Mouse (Mus musculus): ENCODE measurements around the gene Mmp17.
A peak's percentile ranks its signal among the peaks of the same experiment; 100 is the strongest.

The Mmp17 gene

GRCm38 (mm10) chr5:129583761-129584582, at the start of gene Mmp17:
TSS of gene Mmp17 (plus strand) at chr5:129584169.
- DNase-seq (ENCODE audit: low spot score): peak; percentile 84

DNA sequence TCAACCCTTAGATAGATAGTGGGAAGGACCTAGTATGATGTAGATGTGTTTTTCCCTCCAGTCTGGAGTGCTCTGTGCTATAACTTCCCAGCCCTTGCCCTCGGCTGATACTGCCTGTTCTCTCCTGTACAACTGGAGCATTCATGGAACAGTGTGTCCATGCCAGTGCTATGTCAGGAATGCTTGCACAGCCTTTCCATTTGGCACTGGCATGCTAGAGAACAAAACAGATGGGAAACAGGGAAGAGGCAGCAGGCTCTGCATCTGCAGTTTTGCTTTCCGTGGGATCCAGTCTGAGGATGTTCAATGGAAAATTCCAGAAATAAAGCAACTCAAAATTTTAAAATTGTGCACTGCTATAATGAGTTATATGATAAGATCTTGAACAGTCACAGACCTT, 49.5 kb upstream of the Mmp17 start:
- no peak for DNase-seq (ENCODE audit: low spot score)

GRCm38 (mm10) chr5:129535021-129535420, 48.9 kb upstream of the Mmp17 start:
- no peak for DNase-seq (ENCODE audit: low spot score)

GRCm38 (mm10) chr5:129535431-129535830, 48.5 kb upstream of the Mmp17 start:
- no peak for DNase-seq (ENCODE audit: low spot score)

GRCm38 (mm10) chr5:129538826-129539225, 45.1 kb upstream of the Mmp17 start:
- DNase-seq (ENCODE audit: low spot score): no peak

DNA sequence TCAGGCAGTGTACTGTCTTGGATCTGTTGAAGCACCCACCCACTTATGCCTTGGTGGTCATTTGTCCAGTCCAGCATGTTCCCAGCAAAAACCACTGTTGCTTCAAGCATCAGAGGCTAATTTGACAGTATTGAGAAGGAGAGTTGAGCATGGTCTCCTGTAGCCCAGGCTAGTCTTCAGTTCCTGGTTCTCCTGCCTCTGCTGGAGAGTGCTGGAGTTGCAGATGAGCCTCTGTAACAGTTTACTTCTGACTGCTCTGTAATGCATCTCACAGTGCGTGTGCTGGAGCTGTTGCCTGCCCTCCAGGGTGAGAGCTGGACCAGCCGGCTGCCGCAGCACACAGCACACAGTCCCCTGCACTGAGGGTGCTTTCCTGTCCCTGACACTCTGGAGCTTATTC, 41.7 kb upstream of the Mmp17 start:
- no peak for DNase-seq (ENCODE audit: low spot score)

DNA sequence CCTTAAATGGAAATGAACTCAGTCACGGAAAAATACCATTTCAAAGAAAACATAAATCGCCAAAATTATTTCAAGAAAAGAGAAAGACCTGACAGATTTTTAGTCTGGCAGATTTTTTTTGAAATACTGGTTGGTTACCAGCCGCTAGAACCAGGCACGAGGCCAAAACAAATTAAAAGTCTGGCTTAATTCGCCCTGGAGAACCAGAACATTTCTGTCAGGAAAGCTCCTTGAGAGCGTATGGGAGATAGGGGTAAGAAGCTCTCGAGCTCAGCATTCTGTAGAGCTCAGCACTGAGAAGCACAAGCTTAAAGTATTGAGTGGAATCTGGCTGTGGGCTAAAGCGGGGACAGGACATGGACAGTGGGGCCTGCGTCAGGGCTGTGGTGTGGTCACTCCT, 38.2 kb upstream of the Mmp17 start:
- DNase-seq (ENCODE audit: low spot score): no peak

- no peak for DNase-seq (ENCODE audit: low spot score)
Measured at GRCm38 (mm10) chr5:129549716-129550115, 34.3 kb upstream of the Mmp17 start.

DNA sequence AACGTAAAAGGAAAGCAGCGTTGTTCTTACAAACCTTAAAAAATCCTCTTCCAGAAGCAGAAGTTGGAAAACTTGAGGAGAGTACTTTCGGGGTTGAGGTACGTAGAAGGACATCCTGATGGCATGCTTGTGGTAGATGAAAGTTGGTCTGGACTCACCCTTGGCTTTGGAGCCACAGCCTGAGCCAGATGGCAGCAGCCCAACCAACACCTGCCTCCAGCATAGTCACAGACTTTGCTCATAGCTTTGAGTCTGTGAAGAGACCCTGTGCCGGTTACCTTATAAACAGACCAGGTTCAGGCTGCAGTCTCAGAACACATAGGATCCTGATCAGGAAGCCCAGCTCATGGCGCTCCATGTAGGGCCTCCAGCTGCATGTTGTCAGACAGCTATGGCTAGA, 33.2 kb upstream of the Mmp17 start:
- DNase-seq (ENCODE audit: low spot score): no peak

- DNase-seq (ENCODE audit: low spot score): no peak
Measured at GRCm38 (mm10) chr5:129551991-129552390, 32.0 kb upstream of the Mmp17 start.

- no peak for DNase-seq (ENCODE audit: low spot score)
Measured at GRCm38 (mm10) chr5:129553642-129554041, 30.3 kb upstream of the Mmp17 start.

DNA sequence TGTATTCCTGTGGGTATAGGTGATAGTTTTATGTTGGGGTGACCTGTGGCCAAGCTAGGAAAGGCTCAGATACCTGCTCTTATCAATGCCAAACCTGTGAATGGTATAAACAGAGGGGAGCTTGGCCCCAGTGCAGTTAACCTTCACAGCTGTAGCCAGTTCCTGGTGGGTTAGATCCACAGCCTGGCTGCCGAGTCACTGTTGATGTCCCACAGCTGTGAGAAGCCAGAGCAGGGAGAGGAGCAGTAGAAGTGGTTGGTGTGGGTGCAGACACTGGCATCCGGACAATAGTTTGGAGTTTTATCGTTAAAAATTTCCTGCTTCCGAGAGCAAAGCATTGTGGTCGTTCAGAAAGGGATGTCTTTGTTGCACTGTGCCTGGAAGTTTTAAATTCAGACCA, 25.4 kb upstream of the Mmp17 start:
- no peak for DNase-seq (ENCODE audit: low spot score)

DNA sequence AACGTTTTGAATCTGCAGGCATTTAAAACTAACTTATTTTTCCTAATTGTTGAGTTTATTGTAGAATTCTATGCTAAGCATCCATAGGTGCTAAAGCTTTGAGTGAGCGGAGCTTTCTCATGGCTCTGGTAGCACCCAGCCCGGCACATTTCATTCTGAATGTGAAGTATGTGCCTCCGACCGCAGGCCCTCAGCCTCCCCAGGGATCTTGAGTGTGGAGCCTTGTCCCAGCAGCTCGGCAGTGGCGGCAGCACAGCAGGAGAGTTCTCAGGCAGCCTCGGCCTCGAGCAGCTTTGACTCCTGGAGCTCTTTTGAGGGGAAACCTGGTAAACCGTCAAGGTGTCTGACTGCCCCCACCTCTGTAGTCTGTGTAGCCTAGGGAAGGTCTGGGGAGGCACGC, 24.7 kb upstream of the Mmp17 start:
- no peak for DNase-seq (ENCODE audit: low spot score)

DNA sequence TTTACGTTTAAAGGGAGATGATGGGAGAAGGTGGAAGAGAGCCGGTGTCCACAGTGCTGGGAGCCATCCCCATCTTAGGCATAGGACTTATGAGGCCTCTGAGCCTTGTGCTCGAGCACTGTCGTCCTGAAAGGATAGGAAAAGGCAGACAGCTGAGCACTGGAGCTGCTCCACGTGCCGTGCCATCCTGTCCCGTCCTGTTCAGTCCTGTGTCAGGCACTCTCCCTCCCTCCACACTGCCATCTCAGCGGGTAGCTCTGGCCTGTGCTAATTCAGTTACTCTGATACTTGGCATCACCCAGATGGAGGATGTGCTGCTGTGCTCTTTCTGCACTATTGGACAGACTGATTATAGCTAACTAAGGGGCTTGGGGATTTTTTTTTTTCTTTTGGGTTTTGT, 21.6 kb upstream of the Mmp17 start:
- DNase-seq (ENCODE audit: low spot score): no peak

DNA sequence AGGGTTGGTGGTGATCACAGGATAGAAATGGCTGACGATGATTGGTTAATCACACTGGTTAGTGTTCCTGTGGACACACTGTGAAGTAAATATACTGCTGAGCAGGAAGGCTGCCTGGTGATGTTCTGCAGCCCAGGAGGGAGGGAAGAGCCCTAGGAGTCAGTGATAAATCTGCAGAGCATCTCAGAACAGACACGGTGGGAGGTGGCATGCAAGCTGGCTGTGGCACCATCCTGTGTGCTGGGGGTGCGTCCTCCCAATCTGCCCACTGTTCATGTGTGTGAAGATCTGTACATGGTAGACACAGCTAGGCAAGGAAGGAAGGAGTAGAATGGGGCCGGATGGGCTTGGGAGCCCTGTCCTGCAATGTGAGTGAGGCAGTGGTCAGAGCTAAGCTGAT, 15.4 kb upstream of the Mmp17 start:
- no peak for DNase-seq (ENCODE audit: low spot score)

GRCm38 (mm10) chr5:129578201-129578600, 5.8 kb upstream of the Mmp17 start:
- DNase-seq (ENCODE audit: low spot score): no peak

DNA sequence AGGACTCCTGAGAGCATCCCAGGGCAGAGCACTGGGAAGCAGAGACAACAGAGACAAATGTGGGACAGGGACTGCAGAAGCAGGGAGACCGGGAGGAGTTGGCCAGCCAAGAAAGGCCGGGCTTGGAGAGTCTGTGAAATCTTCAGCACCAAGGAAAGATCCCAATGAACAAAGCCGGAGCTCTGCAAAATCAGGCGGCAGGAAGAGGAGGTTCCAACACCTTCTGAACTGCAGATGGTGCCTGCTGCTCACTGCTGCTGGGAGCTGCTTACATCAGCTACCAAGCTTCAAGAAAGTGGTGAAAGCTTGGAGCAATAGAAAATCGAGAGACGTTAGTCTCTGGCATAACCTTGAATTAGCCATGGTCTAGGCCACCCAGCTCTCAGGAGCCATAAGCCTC, 3.9 kb upstream of the Mmp17 start:
- no peak for DNase-seq (ENCODE audit: low spot score)

- DNase-seq (ENCODE audit: low spot score): no peak
Measured at GRCm38 (mm10) chr5:129580572-129580971, 3.4 kb upstream of the Mmp17 start.

DNA sequence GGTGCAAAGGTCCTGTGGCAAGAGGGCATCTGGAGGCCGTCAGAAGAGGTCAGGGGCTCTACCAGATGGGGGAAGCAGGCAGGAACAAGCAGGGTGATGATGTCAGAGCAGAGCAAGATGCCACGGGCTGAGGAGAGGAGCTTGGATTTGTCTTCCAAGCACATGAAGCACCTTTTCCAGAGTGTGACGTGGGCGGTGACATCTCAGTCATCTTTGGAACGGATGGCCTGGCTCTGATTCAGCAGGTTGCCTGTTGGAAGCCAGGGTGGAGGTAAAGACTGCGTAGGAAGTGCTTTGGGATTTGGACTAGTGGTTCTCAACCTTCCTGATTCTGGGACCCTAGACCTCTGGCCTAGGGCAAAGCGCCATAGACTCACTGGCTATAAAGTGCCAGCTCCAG, 3.0 kb upstream of the Mmp17 start:
- DNase-seq (ENCODE audit: low spot score): no peak

- no peak for DNase-seq (ENCODE audit: low spot score)
Measured at GRCm38 (mm10) chr5:129583331-129583730, 638 bp upstream of the Mmp17 start.

- DNase-seq (ENCODE audit: low spot score): peak; percentile 16
Measured at GRCm38 (mm10) chr5:129584583-129585541, 893 bp downstream of the Mmp17 start.

DNA sequence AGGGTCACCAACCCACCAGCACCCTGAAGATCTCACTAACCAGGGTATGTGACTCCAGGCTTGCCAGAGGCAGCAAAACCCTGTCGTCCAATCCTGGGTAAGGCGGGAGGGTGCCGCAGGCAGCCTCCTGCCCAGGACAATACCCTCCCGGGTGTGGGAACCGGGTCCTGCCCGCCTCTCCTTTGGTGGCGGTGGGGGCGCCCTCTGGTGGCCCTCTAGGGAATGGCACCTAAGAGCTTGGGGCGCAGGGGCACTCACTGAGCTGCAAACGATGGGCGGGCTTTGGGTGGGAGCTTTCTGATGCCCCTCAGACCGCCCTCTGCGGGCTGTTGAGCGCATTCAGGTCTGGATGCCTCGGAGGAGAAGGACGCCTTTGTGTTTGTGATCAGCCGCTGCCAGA, 2.0 kb downstream of the Mmp17 start:
- DNase-seq (ENCODE audit: low spot score): peak; percentile 81

DNA sequence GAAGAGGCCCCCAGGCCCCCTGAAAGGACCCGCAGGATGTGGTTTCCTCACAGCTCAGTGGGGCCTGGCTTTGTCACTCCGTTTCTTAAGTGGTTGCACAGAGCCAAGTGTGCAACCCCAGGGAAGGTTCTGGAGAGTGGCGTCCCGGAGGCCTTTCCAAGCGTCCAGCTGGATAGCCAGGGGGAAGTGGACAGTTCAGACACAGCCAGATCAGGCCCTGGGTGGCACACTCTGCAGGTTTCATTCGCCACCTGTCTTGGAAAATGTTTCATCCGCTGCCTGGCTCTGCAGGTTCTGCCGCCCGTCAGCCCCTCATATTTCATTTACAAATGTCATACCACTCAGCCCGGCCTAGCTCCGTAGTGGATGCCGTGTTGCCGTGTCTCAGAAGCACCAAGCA, 2.5 kb downstream of the Mmp17 start:
- no peak for DNase-seq (ENCODE audit: low spot score)

All from urinary bladder, postnatal 25 days (tissue).